Mouse (Mus musculus): ENCODE results near the gene Gm26992.
"Not testable (repeated sequence)": the region's sequence is repeated elsewhere in the genome, so short reads cannot be mapped to it uniquely, and the experiment has no call there.

The Gm26992 gene

DNA sequence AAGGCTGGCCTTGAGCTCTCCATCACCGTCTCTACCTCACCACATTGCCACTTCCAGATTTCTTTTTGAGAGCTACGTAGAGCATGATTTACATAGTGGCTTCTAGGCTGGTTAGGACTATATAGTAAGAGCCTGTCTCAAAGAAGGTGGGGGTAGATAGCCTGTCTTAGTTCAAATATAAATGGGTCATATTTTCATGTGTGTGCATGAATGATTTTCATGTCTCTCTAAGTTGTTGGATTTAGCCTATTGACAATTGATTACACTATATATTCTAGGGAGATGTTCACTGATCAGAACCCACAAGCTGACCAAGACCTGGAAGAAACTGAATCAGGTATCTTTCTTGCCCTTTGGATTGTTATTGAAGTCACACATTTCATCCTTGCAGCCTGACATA, at the start of gene Gm26992:
Gene Gm26992 (plus strand): TSS at position 301 of the 400 bp plus-strand sequence.
- no peak for DNase-seq

DNA sequence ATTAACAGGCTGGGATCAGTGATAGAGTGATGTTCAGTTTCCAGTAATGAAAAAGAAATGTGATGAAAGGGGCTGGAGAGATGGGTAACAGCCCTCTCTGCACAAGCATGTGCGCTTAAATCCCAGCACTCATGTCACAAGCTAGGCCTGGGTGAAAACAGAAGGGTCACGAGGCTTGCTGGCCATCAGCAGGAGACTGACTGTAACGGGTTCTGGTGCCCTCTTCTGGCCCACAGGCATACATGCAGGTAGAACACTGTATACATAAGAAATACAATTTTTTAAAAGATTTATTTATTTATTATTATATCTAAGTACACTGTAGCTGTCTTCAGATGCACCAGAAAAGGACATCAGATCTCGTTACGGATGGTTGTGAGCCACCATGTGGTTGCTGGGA, 47.6 kb upstream of the Gm26992 start:
- peak; percentile 14 to 17 for DNase-seq

DNA sequence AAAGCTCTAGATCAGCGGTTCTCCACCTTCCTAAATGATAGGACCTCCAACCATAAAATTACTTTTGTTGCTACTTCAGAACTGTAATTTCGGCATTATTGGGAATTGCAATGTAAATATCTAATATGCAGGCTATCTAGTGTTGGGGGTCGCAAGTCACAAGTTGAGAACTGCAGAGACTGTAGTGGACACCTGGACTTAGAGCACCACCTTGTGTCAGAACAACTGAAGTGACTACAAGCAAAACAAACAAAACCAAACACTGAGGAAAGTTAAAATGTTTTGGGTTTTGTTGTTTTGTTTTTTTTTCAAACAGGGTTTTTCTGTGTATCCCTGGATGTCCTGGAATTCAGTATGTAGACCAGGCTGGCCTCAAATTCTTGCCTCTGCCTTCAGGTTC, 37.3 kb upstream of the Gm26992 start:
- peak in 1 of 2 experiments; percentile 3 for DNase-seq

DNA sequence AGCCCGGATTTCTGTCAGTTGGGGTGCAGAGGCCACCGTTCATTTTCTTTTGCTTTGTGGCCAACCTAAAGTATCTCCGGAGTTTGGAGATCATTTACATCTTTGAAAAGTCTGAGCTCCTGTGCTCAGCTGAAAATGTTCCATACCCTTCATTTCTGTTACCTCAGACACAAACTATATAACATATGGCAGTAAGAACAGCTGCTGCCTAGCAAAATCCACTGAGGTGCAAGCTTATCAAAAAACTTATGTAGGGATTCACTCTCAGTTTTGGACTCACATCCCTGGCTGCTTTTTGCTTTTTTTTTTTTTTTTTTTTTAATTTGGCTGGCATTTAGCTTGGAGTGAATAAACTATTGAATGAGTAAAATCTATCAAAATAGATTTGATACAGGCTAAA, 33.7 kb upstream of the Gm26992 start:
- no peak for DNase-seq

DNA sequence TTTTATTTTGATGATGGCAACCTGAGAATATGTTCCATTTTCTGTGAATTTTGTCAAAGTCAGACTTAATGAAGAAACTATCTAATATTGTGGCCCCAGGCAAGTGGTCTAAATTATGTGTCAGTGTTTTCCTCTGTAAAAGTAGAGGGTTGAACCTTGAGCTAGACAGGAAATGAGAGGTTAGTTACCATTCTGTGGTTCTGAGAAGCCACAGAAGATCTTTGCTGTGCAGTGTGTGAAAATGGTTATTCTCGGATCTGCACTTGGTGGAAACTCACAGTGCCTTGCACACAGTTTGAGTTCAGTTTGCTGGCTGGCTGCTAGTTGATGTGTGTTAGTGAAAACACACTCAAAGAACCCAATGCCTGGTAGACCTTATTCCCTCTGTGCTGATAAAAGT, 28.0 kb upstream of the Gm26992 start:
- no peak for DNase-seq

DNA sequence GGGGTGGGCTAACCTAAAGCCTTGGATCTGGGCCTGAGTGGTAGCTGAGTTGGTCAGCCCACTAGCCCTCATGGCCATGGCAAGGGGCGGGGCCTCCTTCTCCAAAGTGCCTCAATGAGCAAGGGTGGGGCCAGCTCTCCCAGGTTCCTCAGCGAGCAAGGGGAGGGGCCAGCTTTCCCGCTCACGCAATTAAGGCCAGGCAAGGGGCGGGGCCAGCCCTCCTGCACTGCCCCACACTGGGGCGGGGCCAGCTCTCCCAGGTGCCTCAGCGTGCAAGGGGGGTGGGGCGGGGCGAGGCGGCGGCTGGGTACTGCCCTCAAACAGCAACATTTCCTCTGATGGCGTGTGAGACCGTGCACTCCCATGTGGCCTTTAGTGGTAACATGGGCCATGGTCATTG, 16.8 kb upstream of the Gm26992 start:
- peak; percentile 4 to 20 for DNase-seq

DNA sequence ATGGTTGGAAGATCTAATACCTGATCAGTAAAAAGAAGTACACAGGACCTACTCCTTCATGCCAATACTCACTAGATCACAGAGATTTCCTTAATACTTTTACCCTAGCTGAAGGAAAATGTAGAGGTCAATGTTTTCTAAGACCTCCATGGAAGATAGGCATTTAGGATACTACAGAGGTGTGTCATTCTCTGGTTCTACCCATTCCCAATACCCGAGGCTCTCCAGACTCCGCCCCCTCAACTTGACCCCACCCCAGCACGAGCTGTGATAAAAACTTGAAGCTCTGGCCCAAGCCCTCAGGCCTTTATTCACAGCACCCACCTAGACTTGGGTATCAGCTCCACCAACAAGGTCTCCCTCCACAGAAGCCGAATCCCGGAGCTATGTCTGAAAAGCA, 7.6 kb upstream of the Gm26992 start, which contains the start of gene Tsx:
Gene Tsx (plus strand): TSS at position 301 of the 400 bp plus-strand sequence.
- no peak for DNase-seq

DNA sequence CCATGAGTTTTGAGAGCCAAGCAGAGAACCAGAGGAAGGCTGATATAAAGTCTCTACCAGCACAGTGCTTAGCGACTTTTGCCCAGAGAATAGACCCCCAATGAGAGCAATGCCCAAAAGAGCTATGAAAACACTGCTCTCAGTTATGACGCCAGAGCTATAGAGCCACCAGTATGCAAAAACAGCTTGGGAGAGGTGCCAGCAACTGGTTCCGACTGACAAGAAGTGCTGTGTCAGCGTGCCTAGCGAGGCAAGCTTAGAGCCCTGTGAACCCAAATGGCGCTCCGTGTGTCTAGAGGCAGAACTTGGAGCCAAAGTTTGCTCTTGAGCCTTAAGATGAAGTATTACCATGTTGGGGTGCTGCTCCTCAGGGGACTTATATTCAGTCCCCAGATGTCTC, 5.9 kb downstream of the Gm26992 start:
- no peak for DNase-seq

DNA sequence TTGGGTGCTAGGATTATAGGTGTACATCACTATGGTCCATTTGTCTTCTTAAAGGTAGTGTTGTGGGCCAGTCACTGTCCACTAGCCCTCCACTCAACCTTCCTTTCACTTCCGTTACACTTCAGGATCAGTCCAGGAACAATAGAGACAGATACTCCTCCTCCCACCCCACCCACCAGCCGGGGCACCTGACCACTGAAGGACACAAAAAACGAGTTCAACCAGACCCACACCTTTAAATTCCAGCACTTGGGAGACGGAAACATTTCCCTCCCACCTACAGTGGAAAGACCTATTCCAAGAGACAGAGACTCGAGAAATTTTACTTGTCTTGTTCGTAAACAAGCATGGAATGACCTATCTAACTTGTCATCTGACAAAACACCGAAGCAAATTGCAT, 10.5 kb downstream of the Gm26992 start:
- no peak for DNase-seq

DNA sequence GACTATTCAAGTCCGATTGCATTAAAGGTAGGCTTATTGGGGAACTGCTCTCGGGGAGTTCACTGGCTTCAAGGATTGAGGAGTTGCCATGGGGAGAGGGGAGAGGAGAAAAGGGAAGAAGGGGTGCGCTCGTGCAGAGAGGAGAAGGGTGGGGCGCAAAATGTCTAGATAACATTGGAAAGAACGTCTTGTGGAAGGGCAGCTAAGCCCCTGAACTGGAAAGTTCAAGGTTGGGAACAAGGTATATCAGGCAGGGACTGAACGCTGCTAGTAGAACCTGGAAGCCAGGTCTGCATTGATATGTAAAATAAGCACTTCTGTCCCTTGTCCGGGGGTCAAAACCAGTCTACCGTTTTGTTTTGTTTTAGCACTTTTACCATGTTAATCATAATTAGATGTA, 16.2 kb downstream of the Gm26992 start:
- DNase-seq: no peak

DNA sequence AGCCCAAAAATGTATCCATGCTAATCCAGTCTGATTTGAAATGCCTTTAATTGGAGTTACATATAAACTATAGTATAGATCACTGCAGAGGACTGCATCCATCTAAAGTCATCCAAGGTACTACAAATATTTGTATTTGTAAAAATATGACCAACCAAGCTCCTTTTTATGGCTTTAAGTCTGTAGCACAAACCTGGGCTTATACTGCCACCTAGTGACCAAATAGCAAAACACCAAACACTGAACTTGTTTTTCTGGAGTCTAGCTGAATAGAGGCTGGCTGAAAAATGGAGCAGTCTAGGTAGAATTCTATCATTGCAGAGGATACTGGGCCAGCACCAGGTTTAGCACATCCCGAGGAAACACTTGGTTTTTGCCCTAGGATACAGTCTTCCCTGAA, 19.0 kb downstream of the Gm26992 start:
- no peak for DNase-seq

DNA sequence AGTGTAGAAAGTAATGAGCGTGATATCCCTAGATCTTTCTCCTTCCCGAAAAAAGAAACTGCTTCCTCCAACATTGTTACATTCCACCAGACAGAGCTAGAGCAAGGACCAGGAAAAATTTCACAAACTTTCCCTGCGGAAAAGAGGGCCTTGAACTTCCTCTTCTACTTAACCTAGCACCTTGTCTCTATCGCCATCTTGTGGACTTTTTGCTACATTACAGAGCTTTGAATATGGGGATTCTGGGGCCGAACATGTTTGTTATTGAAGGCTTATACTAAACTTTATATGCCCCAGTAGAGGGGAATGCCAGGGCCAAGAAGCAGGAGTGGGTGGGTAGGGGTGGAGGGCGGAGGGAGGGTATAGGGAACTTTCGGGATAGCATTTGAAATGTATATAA, 21.9 kb downstream of the Gm26992 start:
- DNase-seq: no peak

DNA sequence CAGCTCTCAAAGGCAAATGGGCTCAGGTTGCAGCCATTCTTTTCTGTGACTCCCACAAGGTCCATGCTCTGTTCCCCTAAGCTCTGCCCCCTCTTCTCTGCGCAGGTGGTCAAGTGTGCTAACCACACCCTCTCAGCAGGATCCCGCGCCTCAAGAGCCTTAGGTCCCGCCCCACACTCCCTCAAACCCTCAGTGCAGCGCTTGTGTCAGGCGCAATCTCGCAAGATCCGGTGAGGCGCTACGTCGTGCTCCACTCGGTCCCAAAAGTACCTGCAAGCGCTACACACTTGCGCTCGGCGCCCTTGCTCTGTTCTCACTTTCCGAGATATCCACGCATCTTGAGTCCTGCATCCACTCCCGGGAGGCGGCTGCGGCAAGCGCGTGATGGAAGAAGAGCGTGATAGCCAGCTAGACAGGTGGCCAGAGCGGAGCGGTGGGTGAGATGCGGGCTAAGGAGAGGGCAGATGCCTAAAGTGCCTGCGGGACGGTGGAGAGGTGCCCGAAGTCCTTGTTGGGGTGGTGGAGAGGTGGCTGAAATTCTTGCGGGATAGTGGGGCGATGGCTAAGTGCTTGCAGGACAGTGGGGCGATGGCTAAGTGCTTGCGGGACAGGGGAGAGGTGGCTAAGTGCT, 25.8 kb downstream of the Gm26992 start:
- DNase-seq: peak; percentile 24 to 63

DNA sequence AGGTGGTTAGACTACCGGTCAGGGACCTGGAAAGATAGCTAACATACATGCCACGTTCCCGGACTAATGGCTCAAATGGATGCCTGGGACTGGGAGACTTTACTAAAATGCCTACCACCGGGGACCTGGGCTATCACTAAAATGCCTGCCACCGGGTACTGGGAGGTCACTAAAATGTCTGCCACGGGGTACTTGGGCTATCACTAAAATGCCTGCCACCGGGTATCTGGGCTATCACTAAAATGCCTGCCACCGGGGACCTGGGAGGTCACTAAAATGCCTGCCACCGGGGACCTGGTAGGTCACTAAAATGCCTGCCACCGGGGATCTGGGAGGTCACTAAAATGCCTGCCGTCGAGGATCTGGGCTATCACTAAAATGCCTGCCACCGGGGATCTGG, 26.6 kb downstream of the Gm26992 start:
- DNase-seq: not testable (repeated sequence)

DNA sequence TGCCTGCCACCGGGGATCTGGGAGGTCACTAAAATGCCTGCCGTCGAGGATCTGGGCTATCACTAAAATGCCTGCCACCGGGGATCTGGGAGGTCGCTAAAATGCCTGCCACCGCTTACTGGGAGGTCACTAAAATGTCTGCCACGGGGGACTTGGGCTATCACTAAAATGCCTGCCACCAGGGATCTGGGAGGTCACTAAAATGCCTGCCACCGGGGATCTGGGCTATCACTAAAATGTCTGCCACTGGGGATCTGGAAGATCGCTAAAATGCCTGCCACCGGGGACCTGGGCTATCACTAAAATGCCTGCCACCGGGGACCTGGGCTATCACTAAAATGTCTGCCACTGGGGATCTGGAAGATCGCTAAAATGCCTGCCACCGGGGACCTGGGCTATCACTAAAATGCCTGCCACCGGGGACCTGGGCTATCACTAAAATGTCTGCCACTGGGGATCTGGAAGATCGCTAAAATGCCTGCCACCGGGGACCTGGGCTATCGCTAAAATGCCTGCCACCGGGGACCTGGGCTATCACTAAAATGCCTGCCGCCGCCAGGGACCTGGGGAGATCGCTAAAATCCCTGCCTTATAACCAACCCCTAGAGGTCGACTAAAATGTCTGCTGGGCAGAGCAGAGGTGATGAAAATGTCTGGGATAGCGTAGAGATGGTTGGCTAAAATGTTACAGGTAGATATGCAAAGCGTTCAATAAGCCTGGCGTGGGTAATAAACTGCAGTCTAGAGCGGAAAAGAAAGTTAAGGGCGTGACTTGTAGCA, 27.3 kb downstream of the Gm26992 start:
- not testable (repeated sequence) for DNase-seq

DNA sequence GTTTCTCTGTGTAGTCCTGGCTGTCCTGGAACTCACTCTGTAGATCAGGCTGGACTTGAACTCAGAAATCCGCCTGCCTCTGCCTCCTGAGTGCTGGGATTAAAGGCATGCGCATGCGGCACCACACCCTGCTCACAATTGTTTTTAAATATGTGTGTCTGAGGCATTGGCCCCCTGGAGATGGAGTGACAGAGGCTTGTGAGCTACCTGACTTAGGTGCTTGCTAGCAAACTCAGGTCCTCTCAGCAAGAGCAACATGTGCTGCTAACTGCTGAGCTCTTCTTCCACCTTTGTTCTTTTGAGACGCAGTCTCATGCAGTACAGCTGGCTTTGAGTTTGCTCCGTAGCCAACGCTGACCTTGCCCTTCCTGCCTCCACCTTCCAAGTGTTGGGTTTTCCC, 31.0 kb downstream of the Gm26992 start:
- DNase-seq: no peak

DNA sequence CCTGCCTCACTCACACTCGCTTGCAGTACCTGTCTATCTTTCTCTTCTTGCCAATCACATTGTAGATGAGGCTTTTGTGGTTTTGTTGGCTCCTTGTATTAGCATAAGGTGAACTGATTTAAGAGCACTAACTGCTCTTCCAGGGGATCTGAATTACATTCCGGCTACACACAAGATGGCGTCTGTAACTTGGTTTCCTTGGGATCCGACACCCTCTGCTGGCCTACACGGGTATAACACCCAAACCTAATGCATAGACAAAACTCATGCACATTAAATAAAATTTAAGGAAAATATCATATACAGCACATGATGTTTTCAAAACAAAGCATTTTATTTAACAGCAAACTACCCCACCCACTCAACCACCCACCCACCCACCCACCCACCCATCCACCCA, 38.2 kb downstream of the Gm26992 start:
- peak; percentile 15 to 42 for DNase-seq

DNA sequence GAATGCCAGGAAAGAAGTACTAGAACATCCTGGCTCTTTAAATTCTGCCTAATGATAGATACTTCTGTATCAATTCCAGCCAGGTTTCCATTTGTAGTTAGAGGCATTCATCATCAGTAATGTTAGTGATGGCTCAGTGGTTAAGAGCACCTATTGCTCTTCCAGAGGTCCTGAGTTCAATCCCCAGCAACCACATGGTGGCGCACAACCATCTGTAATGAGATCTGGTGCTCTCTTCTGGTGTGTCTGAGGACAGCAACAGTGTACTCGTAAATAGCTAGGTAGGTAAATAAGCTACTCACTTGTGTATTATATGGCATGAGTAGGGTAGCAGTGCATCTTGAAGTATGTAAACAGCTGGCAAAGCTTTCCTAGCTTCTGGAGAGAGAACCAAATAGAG, 47.2 kb downstream of the Gm26992 start:
- no peak for DNase-seq

DNA sequence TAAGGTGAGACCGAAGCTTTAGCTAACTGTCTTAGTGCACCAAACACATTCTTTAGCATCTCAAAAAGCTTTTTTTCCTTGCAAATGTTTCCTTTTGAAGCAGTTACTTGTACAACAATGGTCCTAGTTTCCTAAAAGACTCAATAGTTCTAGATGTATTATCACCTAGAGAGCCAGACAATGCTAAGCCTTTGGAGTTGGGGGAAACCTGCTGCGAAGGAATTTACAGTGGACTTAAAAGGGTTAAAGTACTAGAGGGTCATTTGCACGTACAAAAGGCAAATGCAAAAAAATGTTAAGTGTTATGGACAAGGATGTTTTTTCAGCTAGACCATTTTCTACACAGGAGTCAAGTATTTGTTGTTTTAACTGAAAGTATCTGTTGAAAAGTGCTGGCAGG, 50.5 kb downstream of the Gm26992 start:
- no peak for DNase-seq

DNA sequence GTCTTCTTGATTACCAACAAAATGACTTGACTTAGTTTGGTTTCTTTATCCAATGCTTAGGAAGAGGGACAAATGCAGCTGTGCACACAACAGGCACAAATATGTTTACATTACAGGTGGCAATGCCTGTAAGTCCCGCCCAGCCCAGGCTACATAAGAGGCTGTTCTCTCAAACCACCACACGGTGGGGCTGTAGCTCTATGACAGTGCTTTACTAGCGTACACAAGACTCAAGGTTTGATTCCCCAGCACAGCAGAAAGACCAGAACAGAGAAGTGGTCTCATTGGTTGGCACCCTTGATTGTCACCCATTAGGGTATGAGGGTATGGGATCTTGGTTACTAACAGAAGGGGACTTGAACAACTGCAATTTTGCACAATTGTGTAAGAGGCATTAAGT, 55.7 kb downstream of the Gm26992 start:
- peak; percentile 61 to 78 for DNase-seq

DNA sequence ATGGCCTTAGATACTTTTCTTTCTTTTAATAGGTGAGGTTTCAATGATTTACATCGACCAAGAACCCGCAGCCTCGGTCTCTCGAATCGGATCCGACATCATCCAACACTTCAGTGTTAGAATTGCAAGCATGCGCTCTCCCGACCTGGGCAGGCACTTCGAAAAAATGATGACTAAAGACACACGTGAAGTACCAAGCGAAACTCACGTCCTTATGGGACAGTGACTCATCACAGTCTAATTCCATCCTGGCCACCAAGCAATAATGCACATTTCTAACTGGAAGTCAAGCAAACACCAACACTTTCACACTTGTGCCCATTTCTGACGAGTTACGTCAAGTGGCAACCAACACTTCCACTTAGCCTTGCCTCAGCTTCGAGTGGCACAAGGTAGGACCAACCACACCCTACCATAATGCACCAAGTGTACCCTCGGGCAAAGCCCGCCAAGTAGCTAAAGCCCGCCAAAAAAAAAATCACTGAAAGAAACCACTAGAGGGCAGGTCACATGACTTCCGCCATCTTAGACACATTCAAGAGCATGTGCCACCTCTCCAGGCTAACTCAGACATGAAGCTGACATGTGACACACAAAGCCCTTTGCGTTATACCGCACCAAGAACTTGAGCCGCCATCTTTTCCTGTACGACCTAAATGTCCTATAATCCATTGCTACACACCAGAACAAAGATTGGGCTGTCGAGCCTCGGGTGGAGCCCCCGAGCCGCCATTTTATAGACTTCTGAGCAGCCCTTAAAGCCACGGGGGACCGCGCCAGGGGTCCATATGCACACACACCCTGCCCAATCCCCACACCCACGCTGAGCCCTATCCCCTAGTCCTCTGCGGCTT, 59.7 kb downstream of the Gm26992 start:
- DNase-seq: peak in 1 of 2 experiments; percentile 71

DNA sequence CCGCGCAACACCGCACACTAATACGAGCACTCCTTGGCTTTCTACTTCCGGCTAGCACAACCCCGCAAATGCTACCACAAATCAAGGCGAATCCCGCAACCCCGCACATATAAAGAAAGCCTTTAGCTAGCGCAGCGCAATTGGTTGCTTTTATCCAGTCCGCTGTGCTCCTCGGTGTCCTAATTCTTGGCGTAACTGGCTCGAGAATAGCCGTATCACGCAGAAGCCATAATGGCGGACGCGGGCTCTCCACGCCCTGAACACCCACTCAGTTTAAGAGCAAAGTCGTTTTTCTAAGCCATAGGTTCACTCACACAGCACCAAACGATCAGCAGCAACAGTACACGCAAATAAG, 60.3 kb downstream of the Gm26992 start:
- peak in 1 of 2 experiments; percentile 58 for DNase-seq

DNA sequence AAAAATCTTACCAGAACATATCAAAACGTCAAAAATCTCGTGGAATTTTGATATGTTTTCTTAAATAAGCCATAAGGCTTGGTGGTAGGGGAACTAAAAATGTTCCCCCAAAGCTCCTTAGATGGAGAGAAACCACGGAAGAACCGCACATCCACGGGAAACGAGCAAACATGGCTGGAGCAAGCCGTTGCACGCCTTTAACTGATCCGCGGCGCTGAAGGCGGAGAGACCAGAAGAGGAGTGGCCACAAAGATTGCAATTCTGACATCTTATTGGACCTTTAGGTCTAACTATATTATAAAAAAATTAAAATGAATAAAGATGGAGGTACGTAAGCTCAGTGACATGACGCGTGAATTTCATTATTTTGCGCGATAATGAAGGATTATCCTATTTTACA, 61.2 kb downstream of the Gm26992 start:
- DNase-seq: peak in 1 of 2 experiments; percentile 83

DNA sequence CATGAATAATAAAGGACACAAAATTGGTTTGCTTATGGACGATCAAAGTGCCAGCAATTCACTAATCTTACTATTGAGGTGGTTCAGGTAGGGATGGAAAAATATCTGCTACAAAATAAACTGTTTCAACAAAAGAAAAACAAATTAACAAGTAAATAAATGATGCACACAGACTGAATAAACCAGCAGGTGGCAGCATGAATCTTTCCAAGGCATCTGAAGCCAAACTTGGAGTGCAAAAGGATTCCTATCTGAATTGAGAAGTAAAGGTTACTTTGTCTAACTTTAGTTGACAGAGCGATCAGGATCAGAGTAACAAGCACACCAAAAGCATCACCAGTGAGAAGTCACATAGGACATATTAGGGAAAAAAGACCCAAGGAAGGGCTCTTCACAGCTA, 62.2 kb downstream of the Gm26992 start:
- DNase-seq: peak; percentile 49 to 75
